Mouse (Mus musculus): ENCODE measurements around the gene Rhbdf1. TPM values are rescaled to one million over a fixed set of nuclear protein-coding genes. Genes with fewer than 3 reads are reported as not detected.
A peak's percentile ranks its signal among the peaks of the same experiment; 100 is the strongest.

Gene Rhbdf1
- polyA plus RNA-seq, 1 experiment from 2014 or later: 14.1 TPM

GRCm38 (mm10) chr11:32200075-32200601 lies 22.0 kb downstream of the Rhbdf1 start, which contains the start of gene Il9r:
Gene Il9r, minus strand, starts transcription at chr11:32200279.
- no peak for ATAC-seq (ENCODE audit: low FRiP score)
- Histone ChIP-seq H3K9me3 (ENCODE audit: control insufficient read depth, low read length) (no peaks in the 10 kb centered on the region), H3K4me3 (ENCODE audit: low read depth, low read length) (no peak within 1 kb of the TSS), H3K27me3 (ENCODE audit: control insufficient read depth, insufficient read depth, low read length) (no peaks in the 10 kb centered on the region), H3K4me1 (ENCODE audit: control insufficient read depth, insufficient read depth, low read length) (no peaks in the 10 kb centered on the region), H3K9ac (ENCODE audit: low read length) (no peak within 1 kb of the TSS), H3K36me3 (ENCODE audit: control insufficient read depth, insufficient read depth, low read length) (no peaks in the 10 kb centered on the region), H3K4me2 (no peak within 1 kb of the TSS), H3K27ac (ENCODE audit: low read depth, low read length) (no peak within 1 kb of the TSS)
- WGBS: 77% methylated on average over 10 of the region's 10 CpGs
- DNase-seq (ENCODE audit: low spot score, missing footprints): peak; percentile 44

GRCm38 (mm10) chr11:32199230-32199629 lies 22.9 kb downstream of the Rhbdf1 start:
- 40% methylated on average over 6 of the region's 6 CpGs for WGBS

GRCm38 (mm10) chr11:32198256-32198955 lies 23.7 kb downstream of the Rhbdf1 start:
- Histone ChIP-seq H3K9ac (ENCODE audit: low read length) (no peak overlapping the region), H3K36me3 (ENCODE audit: control insufficient read depth, insufficient read depth, low read length) (no peaks in the 10 kb centered on the region), H3K9me3 (ENCODE audit: control insufficient read depth, low read length) (no peaks in the 10 kb centered on the region), H3K27me3 (ENCODE audit: control insufficient read depth, insufficient read depth, low read length) (no peaks in the 10 kb centered on the region), H3K4me1 (ENCODE audit: control insufficient read depth, insufficient read depth, low read length) (no peaks in the 10 kb centered on the region), H3K27ac (ENCODE audit: low read depth, low read length) (no peak overlapping the region), H3K4me2 (no peak overlapping the region), H3K4me3 (ENCODE audit: low read depth, low read length) (no peak overlapping the region)
- WGBS: 73% methylated on average over 14 of the region's 14 CpGs
- peak; percentile 51 for DNase-seq (ENCODE audit: low spot score, missing footprints)
- ATAC-seq (ENCODE audit: low FRiP score): no peak

More at GRCm38 (mm10) chr11:32199230-32199629, 22.9 kb downstream of the Rhbdf1 start:
- Histone ChIP-seq H3K27me3 (ENCODE audit: control insufficient read depth, insufficient read depth, low read length) (no peaks in the 10 kb centered on the region), H3K4me1 (ENCODE audit: control insufficient read depth, insufficient read depth, low read length) (no peaks in the 10 kb centered on the region), H3K27ac (ENCODE audit: low read depth, low read length) (no peak overlapping the region), H3K9me3 (ENCODE audit: control insufficient read depth, low read length) (no peaks in the 10 kb centered on the region), H3K36me3 (ENCODE audit: control insufficient read depth, insufficient read depth, low read length) (no peaks in the 10 kb centered on the region), H3K4me3 (ENCODE audit: low read depth, low read length) (no peak overlapping the region), H3K4me2 (no peak overlapping the region), H3K9ac (ENCODE audit: low read length) (no peak overlapping the region)
- ATAC-seq (ENCODE audit: low FRiP score) (no peak), DNase-seq (ENCODE audit: low spot score, missing footprints) (peak; percentile 62)

DNA sequence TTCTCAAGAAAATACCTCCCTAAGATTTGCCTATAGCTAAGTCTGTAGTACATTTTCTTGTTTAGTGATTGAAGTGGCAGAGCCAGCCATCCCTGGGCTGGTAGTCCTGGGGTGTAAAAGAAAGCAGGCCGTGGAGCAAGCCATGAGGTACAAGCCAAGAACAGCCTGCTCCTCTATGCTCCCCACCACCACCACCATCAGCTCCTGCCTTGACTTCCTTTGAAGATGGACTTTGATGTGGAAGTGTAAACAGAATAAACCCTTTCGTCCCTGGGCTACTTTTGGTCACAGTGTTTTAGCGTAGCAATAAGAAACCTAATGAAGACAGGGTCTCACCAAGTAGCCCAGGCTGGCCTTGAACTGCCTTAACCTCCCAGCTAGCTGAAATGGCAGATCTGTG lies 24.3 kb downstream of the Rhbdf1 start:
- no peak overlapping the region for H3K4me2 ChIP-seq
- H3K27me3 ChIP-seq (ENCODE audit: control insufficient read depth, insufficient read depth, low read length): no peaks in the 10 kb centered on the region
- H3K4me1 ChIP-seq (ENCODE audit: control insufficient read depth, insufficient read depth, low read length): no peaks in the 10 kb centered on the region
- 61% methylated on average over 3 of the region's 3 CpGs for WGBS
- no peak overlapping the region for H3K27ac ChIP-seq (ENCODE audit: low read depth, low read length)
- no peak overlapping the region for H3K4me3 ChIP-seq (ENCODE audit: low read depth, low read length)
- DNase-seq (ENCODE audit: low spot score, missing footprints): peak; percentile 73
- H3K9ac ChIP-seq (ENCODE audit: low read length): no peak overlapping the region
- H3K9me3 ChIP-seq (ENCODE audit: control insufficient read depth, low read length): no peaks in the 10 kb centered on the region
- no peaks in the 10 kb centered on the region for H3K36me3 ChIP-seq (ENCODE audit: control insufficient read depth, insufficient read depth, low read length)
- no peak for ATAC-seq (ENCODE audit: low FRiP score)

DNA sequence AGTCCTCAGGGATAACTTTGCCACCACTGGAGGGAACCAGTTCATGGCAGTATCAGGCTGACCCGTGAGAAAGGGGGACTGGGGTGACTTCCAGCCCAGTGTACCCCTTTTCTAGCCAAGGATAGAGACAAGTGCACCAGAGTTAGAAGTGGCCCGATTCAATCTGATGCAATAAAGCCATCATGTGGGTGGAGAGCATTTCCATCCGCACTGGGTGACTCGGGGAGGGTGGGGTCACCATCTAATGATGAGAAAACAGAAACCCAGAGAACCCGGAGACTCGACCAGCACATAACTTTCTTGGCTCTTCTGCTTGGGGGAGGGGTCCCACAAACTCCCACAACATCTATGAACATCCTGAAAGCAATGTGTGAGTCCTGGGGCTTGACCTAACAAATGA lies 25.4 kb downstream of the Rhbdf1 start:
- H3K27me3 ChIP-seq (ENCODE audit: control insufficient read depth, insufficient read depth, low read length): no peaks in the 10 kb centered on the region
- no peak overlapping the region for H3K4me3 ChIP-seq (ENCODE audit: low read depth, low read length)
- no peak overlapping the region for H3K27ac ChIP-seq (ENCODE audit: low read depth, low read length)
- no peaks in the 10 kb centered on the region for H3K4me1 ChIP-seq (ENCODE audit: control insufficient read depth, insufficient read depth, low read length)
- 75% methylated on average over 6 of the region's 6 CpGs for WGBS
- ATAC-seq (ENCODE audit: low FRiP score): no peak
- H3K36me3 ChIP-seq (ENCODE audit: control insufficient read depth, insufficient read depth, low read length): no peaks in the 10 kb centered on the region
- DNase-seq (ENCODE audit: low spot score, missing footprints): peak; percentile 37
- no peak overlapping the region for H3K9ac ChIP-seq (ENCODE audit: low read length)
- H3K9me3 ChIP-seq (ENCODE audit: control insufficient read depth, low read length): no peaks in the 10 kb centered on the region
- no peak overlapping the region for H3K4me2 ChIP-seq

DNA sequence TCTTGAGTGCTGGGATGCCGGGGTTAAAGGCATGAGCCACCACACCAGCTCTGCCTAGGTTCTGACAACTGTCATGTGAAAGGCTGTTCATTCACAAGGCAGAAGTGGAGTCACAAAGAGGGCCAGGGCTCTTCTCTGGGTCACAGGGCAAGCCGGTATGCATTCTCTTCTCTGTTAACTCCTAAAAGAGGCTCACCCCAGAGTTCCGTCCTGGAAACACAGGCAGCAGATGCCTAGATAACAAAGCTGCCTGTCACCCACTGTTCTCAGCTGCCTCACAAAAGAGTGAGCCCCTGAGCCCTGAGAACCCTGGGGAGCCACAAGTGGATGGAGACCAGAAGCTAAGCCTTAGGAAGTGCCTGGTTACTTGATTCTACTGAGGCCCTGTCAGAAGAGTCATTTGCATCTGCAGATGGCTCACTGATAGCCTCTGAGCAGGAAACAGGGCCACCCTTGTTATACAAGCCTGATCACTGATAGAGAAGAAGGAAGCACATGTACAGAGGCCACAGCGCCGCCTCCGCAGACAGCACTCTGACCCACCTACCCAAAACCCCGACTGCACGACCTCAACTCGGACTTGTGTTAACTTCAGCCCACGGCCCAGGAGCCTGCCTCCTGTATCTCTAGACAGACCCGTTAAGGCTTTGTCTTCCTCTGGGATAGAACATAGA lies 26.1 kb downstream of the Rhbdf1 start:
- peak; percentile 69 for DNase-seq (ENCODE audit: low spot score, missing footprints)
- no peak; the same call in 1 of the 2 replicates for ATAC-seq (ENCODE audit: low FRiP score)
- Histone ChIP-seq H3K4me2 (no peak overlapping the region), H3K9ac (ENCODE audit: low read length) (no peak overlapping the region), H3K27me3 (ENCODE audit: control insufficient read depth, insufficient read depth, low read length) (no peaks in the 10 kb centered on the region), H3K9me3 (ENCODE audit: control insufficient read depth, low read length) (no peaks in the 10 kb centered on the region), H3K4me3 (ENCODE audit: low read depth, low read length) (no peak overlapping the region), H3K36me3 (ENCODE audit: control insufficient read depth, insufficient read depth, low read length) (no peaks in the 10 kb centered on the region), H3K4me1 (ENCODE audit: control insufficient read depth, insufficient read depth, low read length) (no peaks in the 10 kb centered on the region), H3K27ac (ENCODE audit: low read depth, low read length) (no peak overlapping the region)
- WGBS: 31% methylated on average over 11 of the region's 11 CpGs

DNA sequence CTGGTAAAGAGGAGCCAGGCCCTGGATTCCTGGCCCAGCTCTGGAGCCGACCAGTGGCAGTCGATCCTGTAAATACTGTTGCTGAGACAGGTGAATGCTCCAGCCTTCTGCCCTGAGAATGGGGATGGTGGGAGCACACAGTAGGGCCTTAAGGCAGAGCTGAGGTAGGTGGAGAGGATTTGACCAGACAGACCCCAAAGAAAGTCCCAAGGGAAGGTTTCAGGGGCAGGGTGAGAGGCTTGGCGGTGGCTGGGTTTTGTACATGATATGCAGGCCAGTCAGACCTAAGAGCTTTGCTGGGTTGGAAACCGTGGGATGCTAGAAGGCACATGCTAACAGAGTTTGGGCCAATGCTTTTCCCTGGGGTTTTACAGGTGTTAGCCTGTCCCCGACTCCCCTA lies 27.5 kb downstream of the Rhbdf1 start:
- Histone ChIP-seq H3K9me3 (ENCODE audit: control insufficient read depth, low read length) (no peaks in the 10 kb centered on the region), H3K27me3 (ENCODE audit: control insufficient read depth, insufficient read depth, low read length) (no peaks in the 10 kb centered on the region), H3K9ac (ENCODE audit: low read length) (no peak overlapping the region), H3K27ac (ENCODE audit: low read depth, low read length) (no peak overlapping the region), H3K4me3 (ENCODE audit: low read depth, low read length) (no peak overlapping the region), H3K36me3 (ENCODE audit: control insufficient read depth, insufficient read depth, low read length) (no peaks in the 10 kb centered on the region), H3K4me2 (no peak overlapping the region), H3K4me1 (ENCODE audit: control insufficient read depth, insufficient read depth, low read length) (no peaks in the 10 kb centered on the region)
- DNase-seq (ENCODE audit: low spot score, missing footprints): no peak
- ATAC-seq (ENCODE audit: low FRiP score): no peak
- 81% methylated on average over 5 of the region's 5 CpGs for WGBS

- Histone ChIP-seq H3K4me1 (ENCODE audit: control insufficient read depth, insufficient read depth, low read length) (no peaks in the 10 kb centered on the region), H3K27me3 (ENCODE audit: control insufficient read depth, insufficient read depth, low read length) (no peaks in the 10 kb centered on the region), H3K4me3 (ENCODE audit: low read depth, low read length) (no peak overlapping the region), H3K36me3 (ENCODE audit: control insufficient read depth, insufficient read depth, low read length) (no peaks in the 10 kb centered on the region), H3K9ac (ENCODE audit: low read length) (no peak overlapping the region), H3K4me2 (no peak overlapping the region), H3K9me3 (ENCODE audit: control insufficient read depth, low read length) (no peaks in the 10 kb centered on the region), H3K27ac (ENCODE audit: low read depth, low read length) (no peak overlapping the region)
- 87% methylated on average over 10 of the region's 10 CpGs for WGBS
- DNase-seq (ENCODE audit: low spot score, missing footprints) (peak; percentile 49), ATAC-seq (ENCODE audit: low FRiP score) (no peak)
These were observed 28.0 kb downstream of the Rhbdf1 start for GRCm38 (mm10) chr11:32194086-32194485.

DNA sequence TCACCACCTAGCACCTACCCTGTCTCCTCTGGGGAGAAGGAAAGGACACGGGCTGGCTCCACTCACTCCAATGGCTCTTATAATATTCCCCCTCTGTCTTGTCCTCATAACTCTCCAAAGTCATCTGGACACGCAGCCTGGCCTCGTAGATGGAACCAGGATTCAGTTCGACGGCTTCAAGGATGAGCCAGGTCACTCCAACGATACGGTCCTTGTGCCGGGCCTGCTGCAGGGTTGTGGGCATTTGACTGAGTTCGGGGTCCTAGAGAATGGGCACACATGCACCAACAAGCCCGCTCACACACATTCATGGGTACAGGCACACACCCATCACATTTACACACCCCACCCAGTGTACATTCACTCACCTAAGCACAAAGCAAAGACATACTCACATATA lies 28.9 kb downstream of the Rhbdf1 start:
- Histone ChIP-seq H3K27me3 (ENCODE audit: control insufficient read depth, insufficient read depth, low read length) (no peaks in the 10 kb centered on the region), H3K36me3 (ENCODE audit: control insufficient read depth, insufficient read depth, low read length) (no peaks in the 10 kb centered on the region), H3K4me2 (no peak overlapping the region), H3K4me3 (ENCODE audit: low read depth, low read length) (no peak overlapping the region), H3K9me3 (ENCODE audit: control insufficient read depth, low read length) (no peaks in the 10 kb centered on the region), H3K4me1 (ENCODE audit: control insufficient read depth, insufficient read depth, low read length) (no peaks in the 10 kb centered on the region), H3K27ac (ENCODE audit: low read depth, low read length) (no peak overlapping the region), H3K9ac (ENCODE audit: low read length) (no peak overlapping the region)
- ATAC-seq (ENCODE audit: low FRiP score): no peak
- 94% methylated on average over 10 of the region's 10 CpGs for WGBS
- peak; percentile 31 for DNase-seq (ENCODE audit: low spot score, missing footprints)

Measured in midbrain, embryonic 11.5 days (tissue).